ENCODE assay signal across 8 mouse cellular contexts in genomic region chr15:103280817-103281464, GRCm38 (mm10). TPM values are rescaled to one million over a fixed set of nuclear protein-coding genes. Genes with fewer than 3 reads are reported as not detected.
DNase-seq lines count a peak whose midpoint lies in the region; ATAC-seq and TF ChIP-seq lines count a peak whose summit lies in the region.

No protein-coding gene starts in this region.

- ATAC-seq in hindbrain, embryonic 14.5 days (ENCODE audit: low FRiP score) = no peak

- H3K4me3 ChIP-seq in cerebellum, adult 2 months (replicated peaks; ENCODE audit: insufficient read depth, low read depth, low read length) = no peak overlapping the region
- no peak overlapping the region for H3K4me3 ChIP-seq in small intestine, adult 2 months (ENCODE audit: low read depth, low read length)
- H3K4me3 ChIP-seq in hindbrain, embryonic 14.5 days (replicated peaks; ENCODE audit: low read length) = no peak overlapping the region

- peak; percentile 28; the same call in 1 of the 2 replicates for TF ChIP-seq CTCF in cerebellum, adult 2 months (IDR thresholded peaks at IDR 0.05; ENCODE audit: borderline replicate concordance, insufficient read depth, low read depth, low read length)
- peak; percentile 61; the same call in 1 of the 2 replicates for TF ChIP-seq CTCF in small intestine, adult 2 months (IDR thresholded peaks at IDR 0.05; ENCODE audit: extremely low read depth, insufficient read length, insufficient replicate concordance, low read depth, low read length)

- H3K27me3 ChIP-seq in cerebellum, adult 2 months (ENCODE audit: control insufficient read depth, insufficient read depth, low read length) = no peaks in the 10 kb centered on the region
- H3K27me3 ChIP-seq in small intestine, adult 2 months (ENCODE audit: control insufficient read depth, insufficient read depth, low read length) = no peaks in the 10 kb centered on the region
- no peaks in the 10 kb centered on the region for H3K27me3 ChIP-seq in hindbrain, embryonic 14.5 days (ENCODE audit: control insufficient read depth, insufficient read depth, low read length)

- intact Hi-C loops in left cerebral cortex, postnatal 36 days (cut with DNase I) = no loop called here

- 63% methylated on average over 3 of the region's 3 CpGs for WGBS in cerebellum, adult 2 months
- WGBS in small intestine, adult 2 months = 13% methylated on average over 3 of the region's 3 CpGs
- 77% methylated on average over 3 of the region's 3 CpGs for WGBS in hindbrain, embryonic 14.5 days

- no peak overlapping the region for H3K4me2 ChIP-seq in hindbrain, embryonic 14.5 days (replicated peaks)

- no peaks in the 10 kb centered on the region for H3K36me3 ChIP-seq in small intestine, adult 2 months (ENCODE audit: control insufficient read depth, insufficient read depth, low read length)
- H3K36me3 ChIP-seq in hindbrain, embryonic 14.5 days (replicated peaks; ENCODE audit: control insufficient read depth, insufficient read depth) = no peaks in the 10 kb centered on the region

- peaks cover 6% of the 10 kb centered on the region; the same call in 1 of the 2 replicates for H3K4me1 ChIP-seq in cerebellum, adult 2 months (ENCODE audit: control insufficient read depth, insufficient read depth, low read length)
- H3K4me1 ChIP-seq in small intestine, adult 2 months (ENCODE audit: control insufficient read depth, insufficient read depth, insufficient read length, low read length) = peaks cover 17% of the 10 kb centered on the region
- peaks cover 7% of the 10 kb centered on the region; the same call in 1 of the 2 replicates for H3K4me1 ChIP-seq in hindbrain, embryonic 14.5 days (replicated peaks; ENCODE audit: control insufficient read depth, insufficient read depth, low read length)

- no peak overlapping the region for H3K27ac ChIP-seq in cerebellum, adult 2 months (ENCODE audit: insufficient read depth, low read length)
- H3K27ac ChIP-seq in small intestine, adult 2 months (ENCODE audit: insufficient read depth, low read depth, low read length) = peak overlapping the region; percentile 72
- H3K27ac ChIP-seq in hindbrain, embryonic 14.5 days = no peak overlapping the region

- DNase-seq in cerebellum, adult 2 months = no peak
- no peak for DNase-seq in cerebellum, adult 11-12 months
- peak; percentile 49 for DNase-seq in thymus, postnatal 4 days
- no peak for DNase-seq in thymus, postnatal 25 days
- DNase-seq in kidney, postnatal 36 days = peak; percentile 44 to 58
- no peak for DNase-seq in left cerebral cortex, postnatal 36 days (ENCODE audit: low spot score in 2 of 2)
- no peak for DNase-seq in hindbrain, embryonic 14.5 days (ENCODE audit: low spot score)

- H3K9me3 ChIP-seq in hindbrain, embryonic 14.5 days (ENCODE audit: control insufficient read depth, low read length) = no peaks in the 10 kb centered on the region

- H3K9ac ChIP-seq in hindbrain, embryonic 14.5 days = no peak overlapping the region; the same call in 1 of the 2 replicates

- no peak for TF ChIP-seq POLR2A in cerebellum, adult 2 months (IDR thresholded peaks at IDR 0.05; ENCODE audit: borderline replicate concordance, insufficient read depth, low read length)
- TF ChIP-seq POLR2A in small intestine, adult 2 months (IDR thresholded peaks at IDR 0.05; ENCODE audit: low read depth, low read length) = no peak

RNA-seq across cellular contexts. Expression of gene Copz1, which starts 8.4 kb away (rescaled TPM):
- 110 and 117 TPM in 2 replicates for polyA plus RNA-seq in cerebellum, adult 2 months (2012; rRNA removed)
- 64.9 and 111 TPM in 2 replicates for polyA plus RNA-seq in small intestine, adult 2 months (2012; rRNA removed)
- 10 to 100 TPM; 87.8 to 95.9 TPM for total RNA-seq in left cerebral cortex, postnatal 36 days (2021)
- polyA plus RNA-seq in hindbrain, embryonic 14.5 days (2014; fragmentation: Nextera tagmentation; extraction: Ambion mirVana) = 214 and 220 TPM in 2 replicates

RNA-seq across cellular contexts. Expression of gene Nfe2, which starts 22.7 kb away (rescaled TPM):
- 0.28 and 0.57 TPM in 2 replicates for polyA plus RNA-seq in cerebellum, adult 2 months (2012; rRNA removed)
- polyA plus RNA-seq in small intestine, adult 2 months (2012; rRNA removed) = 0.39 and 0.83 TPM in 2 replicates
- not detected for total RNA-seq in left cerebral cortex, postnatal 36 days (2021)
- polyA plus RNA-seq in hindbrain, embryonic 14.5 days (2014; fragmentation: Nextera tagmentation; extraction: Ambion mirVana) = 0.90 and 1.1 TPM in 2 replicates

RNA-seq across cellular contexts. Expression of gene Gpr84, which starts 29.5 kb away (rescaled TPM):
- 0.43 and 0.62 TPM in 2 replicates for polyA plus RNA-seq in cerebellum, adult 2 months (2012; rRNA removed)
- 0.06 and 0.11 TPM in 2 replicates for polyA plus RNA-seq in small intestine, adult 2 months (2012; rRNA removed)
- under 1 TPM; 0.42 to 0.45 TPM for total RNA-seq in left cerebral cortex, postnatal 36 days (2021)
- 0.12 and 0.39 TPM in 2 replicates for polyA plus RNA-seq in hindbrain, embryonic 14.5 days (2014; fragmentation: Nextera tagmentation; extraction: Ambion mirVana)

RNA-seq across cellular contexts. Expression of gene Hnrnpa1, which starts 40.7 kb away (rescaled TPM):
- polyA plus RNA-seq in cerebellum, adult 2 months (2012; rRNA removed) = 318 and 320 TPM in 2 replicates
- 12.0 and 29.5 TPM in 2 replicates for polyA plus RNA-seq in small intestine, adult 2 months (2012; rRNA removed)
- 100 to 1,000 TPM; 199 to 232 TPM for total RNA-seq in left cerebral cortex, postnatal 36 days (2021)
- 526 and 623 TPM in 2 replicates for polyA plus RNA-seq in hindbrain, embryonic 14.5 days (2014; fragmentation: Nextera tagmentation; extraction: Ambion mirVana)

RNA-seq across cellular contexts. Expression of gene Cbx5, which starts 41.3 kb away (rescaled TPM):
- polyA plus RNA-seq in cerebellum, adult 2 months (2012; rRNA removed) = 49.4 and 52.7 TPM in 2 replicates
- 1.5 and 2.8 TPM in 2 replicates for polyA plus RNA-seq in small intestine, adult 2 months (2012; rRNA removed)
- total RNA-seq in left cerebral cortex, postnatal 36 days (2021) = 100 to 1,000 TPM; 158 to 174 TPM
- 153 and 171 TPM in 2 replicates for polyA plus RNA-seq in hindbrain, embryonic 14.5 days (2014; fragmentation: Nextera tagmentation; extraction: Ambion mirVana)

Comparison
In these comparisons a context has a peak if more than half of its experiments do, and no peak if none do; other contexts are left out.
1. DNase-seq: peak in thymus, postnatal 4 days (single experiment) and kidney, postnatal 36 days (2 of 2); none in cerebellum, adult 2 months (0 of 2), cerebellum, adult 11-12 months (single experiment), thymus, postnatal 25 days (single experiment), left cerebral cortex, postnatal 36 days (0 of 2) and hindbrain, embryonic 14.5 days (single experiment).